Mouse (Mus musculus): ENCODE measurements around the gene Pcdh7.

GRCm38 (mm10) chr5:57815964-57816589 lies 98.3 kb downstream of the Pcdh7 start:
- TF ChIP-seq CTCF (IDR thresholded peaks at IDR 0.05; ENCODE audit: control insufficient read depth, insufficient read depth, insufficient read length) (no peak), USF1 (IDR thresholded peaks at IDR 0.05; ENCODE audit: low read depth) (no peak), CEBPB (IDR thresholded peaks at IDR 0.05; ENCODE audit: low read depth) (peak; percentile 31)

Data from C2C12 (cell line).